Mouse (Mus musculus) heart, adult 2 months (tissue): ENCODE measurements at regions not wholly inside any gene's neighbourhood (a gene's known extent, or its start where the extent isn't known, plus 50 kb on each side); places are given as distances from the start of the nearest gene placed in this dataset.

Experiments
- DNase-seq, 2 experiments: peaks; one replicate each; pipeline ENCODE4 v3.0.0; 2021
- H3K27ac ChIP-seq: fragments of 200-600 bp; 2 replicates; pipeline ENCODE4 v1.8.1; 2022
- H3K27me3 ChIP-seq: fragments of 200-500 bp; 2 replicates; pipeline ENCODE4 v1.6.1; 2012; ENCODE audit warnings: mild to moderate bottlenecking, low read length, inconsistent platforms, mixed read lengths; ENCODE audit not compliant: control insufficient read depth, insufficient read depth
- H3K36me3 ChIP-seq: fragments of 200-500 bp; 2 replicates; pipeline ENCODE4 v1.6.1; 2012; ENCODE audit warnings: low read length, inconsistent platforms; ENCODE audit not compliant: control insufficient read depth, insufficient read depth
- H3K4me1 ChIP-seq: fragments of 200-500 bp; 2 replicates; pipeline ENCODE4 v1.6.1; 2011; ENCODE audit warnings: low read length; ENCODE audit not compliant: control insufficient read depth, insufficient read depth
- H3K4me3 ChIP-seq: fragments of 200-600 bp; 2 replicates; pipeline ENCODE4 v1.8.1; 2022
- H3K79me2 ChIP-seq: fragments of 200-500 bp; replicated peaks from 2 replicates; pipeline ENCODE4 v1.6.1; 2012; ENCODE audit warnings: mild to moderate bottlenecking, inconsistent platforms, low read length, moderate library complexity, mixed read lengths; ENCODE audit not compliant: control insufficient read depth, insufficient read depth
- H3K9ac ChIP-seq: fragments of 200-500 bp; 2 replicates; pipeline ENCODE4 v1.6.1; 2012; ENCODE audit warnings: low read depth, mild to moderate bottlenecking, control low read depth, inconsistent platforms, low read length, mixed read lengths
- CTCF ChIP-seq: fragments of 200-600 bp; IDR thresholded peaks from 2 replicates; pipeline ENCODE4 v1.8.1; 2022; ENCODE audit warnings: antibody characterized with exemption, mild to moderate bottlenecking, moderate library complexity
- EP300 ChIP-seq: fragments of 200-500 bp; IDR thresholded peaks from 2 replicates; pipeline ENCODE4 v1.6.1; 2011; ENCODE audit warnings: low read depth, low read length, control low read depth; ENCODE audit not compliant: insufficient read depth
- POLR2A ChIP-seq: fragments of 200-500 bp; IDR thresholded peaks from 2 replicates; pipeline ENCODE4 v1.6.1; 2011; ENCODE audit warnings: mild to moderate bottlenecking, low read depth, low read length, control low read depth; ENCODE audit not compliant: insufficient read depth
- WGBS: fragments of 180-500 bp; shearing (Covaris S2); methylation state at CpG from one replicate; pipeline ENCODE4 v1.1.7; 2018; 5-methylcytosine and 5-hydroxymethylcytosine counted together
- intact Hi-C: fragments of 180-260 bp; cut with DNase I; formaldehyde crosslinking; loops from one replicate; pipeline ENCODE4 v1.15.1; 2025

DNA sequence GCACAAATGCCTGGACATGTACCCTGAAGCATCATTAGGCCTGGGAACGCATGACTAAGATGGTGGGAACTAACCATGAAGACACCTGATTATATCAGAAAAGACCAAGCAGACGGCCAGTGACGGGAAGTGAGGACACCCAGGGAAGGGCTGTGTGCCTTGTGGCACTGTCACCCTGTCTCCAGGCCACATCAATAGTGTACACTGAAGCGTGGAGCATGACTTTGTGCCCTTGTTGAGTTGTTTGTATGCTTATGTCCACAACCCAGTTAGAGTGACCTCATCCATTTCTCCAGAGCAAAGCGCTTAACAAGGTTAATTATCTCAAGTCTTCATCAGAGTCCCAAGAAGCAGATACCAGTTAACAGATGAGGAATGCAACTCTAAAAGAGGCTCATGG, 96.8 kb upstream of the Cdkn3 start:
- H3K27me3 ChIP-seq: no peaks in the 10 kb centered on the region
- TF ChIP-seq POLR2A (no peak), EP300 (no peak), CTCF (no peak)
- no peak overlapping the region for H3K27ac ChIP-seq
- no peaks in the 10 kb centered on the region; the same call in 1 of the 2 replicates for H3K4me1 ChIP-seq
- intact Hi-C loops: no loop called here
- no peak overlapping the region for H3K4me3 ChIP-seq
- H3K36me3 ChIP-seq: no peaks in the 10 kb centered on the region
- 93% methylated on average over 5 of the region's 5 CpGs for WGBS
- H3K79me2 ChIP-seq: no peaks in the 10 kb centered on the region
- no peak for DNase-seq
- H3K9ac ChIP-seq: no peak overlapping the region

DNA sequence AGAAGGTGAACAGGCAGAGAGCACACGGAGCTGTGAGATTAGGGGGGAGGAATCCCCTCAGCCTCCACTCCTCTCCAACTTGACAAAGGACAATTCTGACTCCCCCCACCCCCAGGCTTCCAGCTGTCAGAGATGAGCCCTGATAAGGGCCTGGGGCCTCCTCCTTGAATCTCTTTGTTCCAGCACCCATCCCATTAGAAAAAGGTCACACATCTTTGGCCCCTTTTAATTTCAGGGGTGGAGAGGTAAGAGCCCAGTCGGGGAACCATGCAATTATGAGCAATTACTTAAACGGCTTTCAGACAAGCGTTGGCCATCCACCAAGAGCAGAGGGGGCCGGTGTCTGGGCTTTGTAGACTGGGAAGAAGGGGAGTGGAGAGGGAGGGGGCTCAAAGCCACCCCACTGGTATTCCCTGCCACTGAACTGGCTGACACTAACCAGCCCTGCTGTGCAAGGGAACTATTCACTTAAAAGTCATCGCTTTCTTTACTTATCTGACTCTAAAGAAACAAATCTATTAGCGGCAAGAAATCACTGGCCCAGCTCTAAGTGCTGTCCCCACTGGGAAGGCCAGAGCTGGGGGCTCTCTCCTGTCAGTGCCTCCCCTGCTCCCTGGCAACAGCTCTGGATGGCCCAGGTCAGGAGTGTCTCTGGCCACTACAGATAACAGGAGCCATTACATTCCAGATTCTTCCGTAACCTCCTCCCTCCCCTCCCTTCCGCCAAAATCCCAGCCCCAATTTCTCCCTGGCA, 98.4 kb upstream of the Cdkn3 start:
- no peaks in the 10 kb centered on the region for H3K27me3 ChIP-seq
- no peak overlapping the region for H3K9ac ChIP-seq
- no peaks in the 10 kb centered on the region; the same call in 1 of the 2 replicates for H3K4me1 ChIP-seq
- DNase-seq: no peak
- intact Hi-C loops: no loop called here
- TF ChIP-seq EP300 (no peak), CTCF (no peak), POLR2A (no peak)
- no peak overlapping the region for H3K27ac ChIP-seq
- H3K4me3 ChIP-seq: no peak overlapping the region
- no peaks in the 10 kb centered on the region for H3K79me2 ChIP-seq
- 37% methylated on average over 9 of the region's 9 CpGs for WGBS
- no peaks in the 10 kb centered on the region for H3K36me3 ChIP-seq

DNA sequence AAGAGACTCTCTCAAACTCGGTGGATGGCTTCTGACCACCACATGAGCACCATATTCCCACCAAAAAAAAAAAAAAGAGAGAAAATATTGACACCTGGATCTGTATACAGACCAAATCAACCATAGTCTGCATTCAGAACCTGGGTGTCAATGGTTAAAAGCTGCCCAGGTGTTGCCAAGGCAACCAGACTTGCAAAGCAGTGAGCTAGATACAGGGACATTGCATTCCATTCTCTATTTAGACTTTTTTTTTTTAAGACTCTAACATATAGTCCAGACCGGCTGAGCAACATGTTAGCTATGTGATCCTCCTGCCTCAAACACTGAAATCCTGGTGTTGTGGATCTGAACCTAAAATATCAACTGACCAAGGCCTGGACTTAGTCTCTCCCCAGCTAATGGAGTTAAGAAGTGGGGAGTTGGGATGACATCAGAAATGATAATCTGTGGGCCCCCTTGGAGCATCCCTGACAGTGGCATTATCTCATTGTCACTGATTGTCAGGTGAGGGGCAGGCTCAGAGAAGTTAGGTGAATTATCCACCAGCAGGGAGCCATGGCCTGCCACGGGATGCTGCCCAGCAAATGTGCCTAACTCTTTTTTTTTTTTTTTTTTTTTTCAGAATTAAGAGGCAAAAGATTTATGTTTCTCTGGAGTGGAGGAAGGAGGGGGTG, 99.1 kb upstream of the Cdkn3 start:
- TF ChIP-seq CTCF: no peak
- TF ChIP-seq EP300: no peak
- WGBS: 76% methylated on average over 3 of the region's 3 CpGs

DNA sequence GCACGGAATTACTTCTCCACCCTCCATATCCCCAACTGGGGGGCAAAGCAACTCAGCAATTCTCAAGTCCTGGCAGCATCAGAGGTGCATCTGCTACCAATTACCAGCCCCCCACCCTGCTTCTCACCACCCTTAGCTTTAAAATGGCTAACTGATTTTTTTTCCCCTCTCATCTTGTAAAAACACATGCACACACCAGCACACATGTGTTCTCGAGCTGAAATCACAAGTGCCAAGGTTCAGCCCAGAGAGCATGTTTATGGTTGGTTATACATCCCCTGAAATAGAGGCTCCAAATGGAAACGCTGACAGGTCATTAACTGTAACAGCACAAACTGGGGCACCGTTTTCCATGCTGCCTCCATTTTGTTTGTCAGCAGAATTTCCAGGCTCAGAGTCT, 101.0 kb upstream of the Cdkn3 start:
- Histone ChIP-seq H3K4me3 (no peak overlapping the region), H3K36me3 (no peaks in the 10 kb centered on the region), H3K79me2 (no peaks in the 10 kb centered on the region), H3K27ac (no peak overlapping the region), H3K9ac (no peak overlapping the region), H3K27me3 (no peaks in the 10 kb centered on the region), H3K4me1 (no peaks in the 10 kb centered on the region; the same call in 1 of the 2 replicates)
- no peak for DNase-seq
- intact Hi-C loops: no loop called here
- TF ChIP-seq EP300 (no peak), CTCF (no peak), POLR2A (no peak)
- 74% methylated on average over 4 of the region's 4 CpGs for WGBS

More for the DNA sequence above, 99.1 kb upstream of the Cdkn3 start:
- H3K4me1 ChIP-seq: no peaks in the 10 kb centered on the region; the same call in 1 of the 2 replicates
- no peaks in the 10 kb centered on the region for H3K27me3 ChIP-seq
- no peaks in the 10 kb centered on the region for H3K36me3 ChIP-seq
- no peak for DNase-seq
- H3K27ac ChIP-seq: no peak overlapping the region
- H3K79me2 ChIP-seq: no peaks in the 10 kb centered on the region
- no peak overlapping the region for H3K9ac ChIP-seq
- no peak overlapping the region for H3K4me3 ChIP-seq
- intact Hi-C loops: no loop called here

DNA sequence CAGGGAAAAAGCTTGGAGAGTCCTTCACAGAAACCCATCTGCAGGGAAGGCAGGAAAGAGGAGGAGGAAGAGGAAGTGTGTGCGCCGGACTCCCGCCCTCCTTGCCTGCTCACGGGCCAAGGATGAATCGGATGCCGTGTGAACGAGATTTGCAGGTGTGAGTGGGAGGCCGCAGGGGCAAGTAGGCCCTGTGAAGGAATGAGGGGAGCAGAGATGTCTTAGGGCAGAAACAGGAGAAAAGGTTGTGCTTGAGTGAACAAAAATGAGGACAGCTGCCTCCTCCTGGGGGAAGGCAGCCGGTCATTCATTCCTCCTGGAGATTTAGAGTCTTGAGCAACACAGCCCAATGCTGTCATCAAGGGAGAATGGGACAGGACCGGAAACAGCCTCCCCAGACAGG, 104.1 kb upstream of the Cdkn3 start:
- no peaks in the 10 kb centered on the region for H3K79me2 ChIP-seq
- H3K4me3 ChIP-seq: no peak overlapping the region
- 52% methylated on average over 10 of the region's 10 CpGs for WGBS
- intact Hi-C loops: no loop called here
- H3K36me3 ChIP-seq: no peaks in the 10 kb centered on the region
- H3K4me1 ChIP-seq: no peaks in the 10 kb centered on the region; the same call in 1 of the 2 replicates
- no peak overlapping the region for H3K27ac ChIP-seq
- no peak for TF ChIP-seq POLR2A
- DNase-seq: peak; percentile 23 to 24
- no peak overlapping the region for H3K9ac ChIP-seq
- H3K27me3 ChIP-seq: no peaks in the 10 kb centered on the region

DNA sequence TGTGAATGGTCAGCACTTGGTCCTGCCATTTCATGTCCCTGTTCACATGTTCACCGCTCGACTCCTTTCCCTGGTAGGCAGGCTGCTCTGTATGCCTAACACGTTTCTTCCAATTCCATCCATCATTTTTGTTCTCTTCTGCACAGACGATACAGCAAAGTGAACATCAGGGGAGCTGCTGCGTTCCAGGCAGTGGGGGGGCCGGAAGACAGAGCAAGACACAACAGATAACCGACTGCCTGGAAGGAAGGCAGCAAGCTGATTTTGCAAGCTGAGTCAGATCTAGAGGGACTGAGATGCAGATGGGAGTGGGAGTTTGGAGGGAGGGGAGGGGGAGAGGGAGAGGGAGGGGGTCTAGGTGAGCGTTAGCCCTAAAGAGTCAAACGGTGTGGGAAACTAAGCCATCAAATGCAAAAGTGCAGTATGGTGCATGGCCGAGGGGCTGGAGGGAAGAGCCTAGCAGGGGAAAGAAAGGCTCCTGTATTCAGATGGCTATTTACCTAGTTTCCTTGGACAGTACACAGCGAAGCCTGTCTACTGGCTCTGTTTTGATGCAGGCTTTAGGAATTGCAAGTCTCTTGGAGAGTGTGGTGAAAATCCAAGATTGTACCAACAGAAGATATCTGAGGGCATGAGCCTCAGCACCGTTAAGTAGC, 112.9 kb upstream of the Cdkn3 start:
- 34% methylated on average over 12 of the region's 12 CpGs for WGBS
- Histone ChIP-seq H3K4me1 (no peaks in the 10 kb centered on the region), H3K79me2 (no peaks in the 10 kb centered on the region), H3K4me3 (no peak overlapping the region), H3K9ac (no peak overlapping the region), H3K36me3 (no peaks in the 10 kb centered on the region), H3K27me3 (no peaks in the 10 kb centered on the region), H3K27ac (no peak overlapping the region)
- intact Hi-C loops: no loop called here
- DNase-seq: no peak
- TF ChIP-seq CTCF (no peak), EP300 (no peak), POLR2A (no peak)
